Mouse (Mus musculus): ENCODE measurements at regions not wholly inside any gene's neighbourhood (a gene's known extent, or its start where the extent isn't known, plus 50 kb on each side); places are given as distances from the start of the nearest gene placed in this dataset.
A peak's percentile ranks its signal among the peaks of the same experiment; 100 is the strongest.

- Histone ChIP-seq H3K4me1 (ENCODE audit: control insufficient read depth, insufficient read depth) (no peaks in the 10 kb centered on the region), H3K27ac (ENCODE audit: low read depth) (no peak overlapping the region), H3K9me3 (replicated peaks; ENCODE audit: control insufficient read depth, low read length) (peaks cover 8% of the 10 kb centered on the region), H3K4me3 (ENCODE audit: low read depth, low read length) (no peak overlapping the region), H3K9ac (replicated peaks; ENCODE audit: low read depth, low read length) (no peak overlapping the region), H3K36me3 (replicated peaks; ENCODE audit: control insufficient read depth, insufficient read depth, low read length) (no peaks in the 10 kb centered on the region), H3K4me2 (ENCODE audit: low read depth, low read length) (no peak overlapping the region), H3K27me3 (ENCODE audit: control insufficient read depth, insufficient read depth, low read length) (no peaks in the 10 kb centered on the region)
- no peak for ATAC-seq (ENCODE audit: insufficient read depth, low read depth)
- no peak for TF ChIP-seq EP300 (IDR thresholded peaks at IDR 0.05; ENCODE audit: low read depth)
- no peak for TF ChIP-seq CTCF (IDR thresholded peaks at IDR 0.05; ENCODE audit: low read depth)
- no peak for DNase-seq (ENCODE audit: low spot score)
- WGBS: 76% methylated on average over 4 of the region's 4 CpGs
Observed at GRCm38 (mm10) chr13:28898900-28899299, 54.6 kb downstream of the Sox4 start.

DNA sequence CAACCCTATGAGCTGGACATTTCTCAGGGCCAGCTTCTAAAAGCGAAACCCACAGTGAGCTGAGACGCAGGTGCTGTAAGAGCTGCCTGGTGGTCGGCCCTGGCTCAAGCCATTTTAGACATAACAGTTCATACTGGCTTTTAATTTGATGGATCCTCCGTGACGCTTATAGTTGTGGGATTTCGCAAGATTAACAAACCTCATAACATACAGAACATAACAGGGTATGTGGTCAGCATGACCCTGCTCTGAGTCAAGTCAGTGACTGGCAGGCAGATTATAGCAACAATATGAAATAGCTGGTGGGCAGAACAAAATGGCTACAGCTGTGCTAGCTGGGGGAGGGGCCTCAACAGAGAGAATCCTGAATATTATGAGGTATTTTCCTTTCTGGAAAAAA lies 60.6 kb downstream of the Sox4 start:
- DNase-seq (ENCODE audit: low spot score): no peak
- no peak overlapping the region for H3K4me2 ChIP-seq (ENCODE audit: low read depth, low read length)
- H3K9me3 ChIP-seq (replicated peaks; ENCODE audit: control insufficient read depth, low read length): peaks cover 8% of the 10 kb centered on the region
- WGBS: 92% methylated on average over 6 of the region's 6 CpGs
- no peak for ATAC-seq (ENCODE audit: insufficient read depth, low read depth)
- H3K9ac ChIP-seq (replicated peaks; ENCODE audit: low read depth, low read length): no peak overlapping the region
- H3K4me1 ChIP-seq (ENCODE audit: control insufficient read depth, insufficient read depth): no peaks in the 10 kb centered on the region
- H3K36me3 ChIP-seq (replicated peaks; ENCODE audit: control insufficient read depth, insufficient read depth, low read length): no peaks in the 10 kb centered on the region
- H3K27me3 ChIP-seq (ENCODE audit: control insufficient read depth, insufficient read depth, low read length): 0 out of 2 replicates have a peak, but pooled peaks cover 5% of the 10 kb centered on the region
- no peak for TF ChIP-seq CTCF (IDR thresholded peaks at IDR 0.05; ENCODE audit: low read depth)
- no peak for TF ChIP-seq EP300 (IDR thresholded peaks at IDR 0.05; ENCODE audit: low read depth)
- H3K27ac ChIP-seq (ENCODE audit: low read depth): no peak overlapping the region
- H3K4me3 ChIP-seq (ENCODE audit: low read depth, low read length): no peak overlapping the region

- no peak overlapping the region for H3K9ac ChIP-seq (replicated peaks; ENCODE audit: low read depth, low read length)
- peaks cover 12% of the 10 kb centered on the region for H3K4me1 ChIP-seq (ENCODE audit: control insufficient read depth, insufficient read depth)
- no peaks in the 10 kb centered on the region for H3K36me3 ChIP-seq (replicated peaks; ENCODE audit: control insufficient read depth, insufficient read depth, low read length)
- H3K27me3 ChIP-seq (ENCODE audit: control insufficient read depth, insufficient read depth, low read length): peaks cover 21% of the 10 kb centered on the region
- TF ChIP-seq CTCF (IDR thresholded peaks at IDR 0.05; ENCODE audit: low read depth) (no peak), EP300 (IDR thresholded peaks at IDR 0.05; ENCODE audit: low read depth) (no peak)
- WGBS: 15% methylated on average over 13 of the region's 13 CpGs
- peak overlapping the region; percentile 37 for H3K4me2 ChIP-seq (ENCODE audit: low read depth, low read length)
- ATAC-seq (ENCODE audit: insufficient read depth, low read depth): no peak
- H3K4me3 ChIP-seq (ENCODE audit: low read depth, low read length): no peak overlapping the region
- H3K27ac ChIP-seq (ENCODE audit: low read depth): no peak overlapping the region
- DNase-seq (ENCODE audit: low spot score): no peak
- no peaks in the 10 kb centered on the region for H3K9me3 ChIP-seq (replicated peaks; ENCODE audit: control insufficient read depth, low read length)
Observed at GRCm38 (mm10) chr13:28887098-28887497, 66.4 kb downstream of the Sox4 start.

DNA sequence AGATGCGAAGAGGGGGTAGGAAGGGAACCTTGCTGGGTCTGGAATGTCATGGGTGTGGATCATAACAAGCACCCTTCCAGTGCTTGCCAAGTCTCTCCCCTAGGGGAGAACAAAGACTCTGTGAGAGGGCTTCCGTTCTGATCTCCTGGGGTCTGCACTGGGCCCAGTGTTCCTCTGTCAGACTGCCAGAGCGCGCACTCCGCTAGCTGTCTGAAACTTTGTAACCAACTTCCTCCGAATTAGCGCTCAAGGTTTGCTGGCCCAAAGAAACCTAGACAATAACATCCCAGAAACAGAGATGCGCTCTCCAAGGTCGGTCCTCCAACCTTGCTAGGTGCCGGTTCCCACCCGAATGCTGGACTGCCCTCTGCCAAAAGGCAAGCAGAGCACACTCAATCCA lies 66.8 kb downstream of the Sox4 start:
- no peaks in the 10 kb centered on the region for H3K36me3 ChIP-seq (replicated peaks; ENCODE audit: control insufficient read depth, insufficient read depth, low read length)
- ATAC-seq (ENCODE audit: insufficient read depth, low read depth) (peak; percentile 33; the same call in 1 of the 2 replicates), DNase-seq (ENCODE audit: low spot score) (no peak)
- H3K4me3 ChIP-seq (ENCODE audit: low read depth, low read length): no peak overlapping the region
- peak overlapping the region; percentile 37 for H3K4me2 ChIP-seq (ENCODE audit: low read depth, low read length)
- no peak overlapping the region for H3K27ac ChIP-seq (ENCODE audit: low read depth)
- H3K27me3 ChIP-seq (ENCODE audit: control insufficient read depth, insufficient read depth, low read length): peaks cover 21% of the 10 kb centered on the region
- TF ChIP-seq CTCF (IDR thresholded peaks at IDR 0.05; ENCODE audit: low read depth): no peak
- TF ChIP-seq EP300 (IDR thresholded peaks at IDR 0.05; ENCODE audit: low read depth): no peak
- peaks cover 13% of the 10 kb centered on the region for H3K4me1 ChIP-seq (ENCODE audit: control insufficient read depth, insufficient read depth)
- no peaks in the 10 kb centered on the region for H3K9me3 ChIP-seq (replicated peaks; ENCODE audit: control insufficient read depth, low read length)
- H3K9ac ChIP-seq (replicated peaks; ENCODE audit: low read depth, low read length): no peak overlapping the region
- WGBS: 16% methylated on average over 11 of the region's 11 CpGs

- Histone ChIP-seq H3K27me3 (ENCODE audit: control insufficient read depth, insufficient read depth, low read length) (peaks cover 21% of the 10 kb centered on the region), H3K9ac (replicated peaks; ENCODE audit: low read depth, low read length) (peak overlapping the region; percentile 62), H3K4me3 (ENCODE audit: low read depth, low read length) (peak overlapping the region; percentile 59), H3K27ac (ENCODE audit: low read depth) (no peak overlapping the region), H3K4me2 (ENCODE audit: low read depth, low read length) (peak overlapping the region; percentile 82), H3K9me3 (replicated peaks; ENCODE audit: control insufficient read depth, low read length) (no peaks in the 10 kb centered on the region), H3K4me1 (ENCODE audit: control insufficient read depth, insufficient read depth) (peaks cover 13% of the 10 kb centered on the region), H3K36me3 (replicated peaks; ENCODE audit: control insufficient read depth, insufficient read depth, low read length) (no peaks in the 10 kb centered on the region)
- TF ChIP-seq EP300 (IDR thresholded peaks at IDR 0.05; ENCODE audit: low read depth) (no peak), CTCF (IDR thresholded peaks at IDR 0.05; ENCODE audit: low read depth) (no peak)
- DNase-seq (ENCODE audit: low spot score) (peak; percentile 36), ATAC-seq (ENCODE audit: insufficient read depth, low read depth) (peak; percentile 26; the same call in 1 of the 2 replicates)
- WGBS: 1% methylated on average over 30 of the region's 30 CpGs
Observed at GRCm38 (mm10) chr13:28885083-28886037, 68.2 kb downstream of the Sox4 start.
